Mouse (Mus musculus): ENCODE measurements around the gene Mia. TPM values are rescaled to one million over a fixed set of nuclear protein-coding genes. Genes with fewer than 3 reads are reported as not detected.

Mia gene
- polyA plus RNA-seq, 1 experiment from 2014 or later, result 2.1 TPM

DNA sequence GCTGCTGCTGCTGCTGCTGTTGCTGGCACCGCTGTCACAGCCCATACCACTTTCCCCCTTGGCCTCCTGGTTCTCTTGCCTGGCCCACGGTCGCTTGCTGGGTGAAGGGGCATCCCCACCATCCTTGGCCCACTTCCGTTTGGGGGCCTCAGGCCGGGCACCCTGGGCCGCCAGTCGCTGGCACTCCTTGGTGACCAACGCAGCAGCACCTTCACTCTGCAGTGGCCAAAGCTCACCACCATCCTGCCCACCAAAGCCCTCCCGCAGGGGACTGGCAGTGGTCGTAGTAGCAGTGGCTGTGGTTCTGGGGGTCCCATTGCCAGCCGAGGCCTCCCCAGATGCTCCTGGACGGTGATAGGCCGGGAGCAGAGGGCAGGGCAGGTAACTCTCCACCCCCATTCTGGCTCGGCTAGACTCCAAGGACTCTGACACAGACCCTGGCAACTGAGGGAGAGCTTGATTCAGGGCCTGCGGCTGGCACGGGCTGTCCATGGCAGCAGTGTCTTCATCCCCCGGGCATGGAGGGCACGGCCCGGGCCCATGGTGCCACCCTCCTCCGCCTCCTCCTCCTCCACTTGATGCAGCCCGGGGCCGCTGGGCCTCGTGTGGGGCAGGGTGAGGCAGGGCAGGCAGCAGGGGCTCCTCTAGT is 15.8 kb downstream of the Mia start:
- Histone ChIP-seq H3K27ac (replicated peaks) (peak overlapping the region; percentile 98), H3K9me3 (replicated peaks) (no peaks in the 10 kb centered on the region), H3K4me3 (peak overlapping the region; percentile 86), H3K36me3 (peaks cover 55% of the 10 kb centered on the region), H3K4me1 (peaks cover 64% of the 10 kb centered on the region), H3K27me3 (ENCODE audit: low read depth, poor library complexity, severe bottlenecking) (no peaks in the 10 kb centered on the region)
- DNase-seq (ENCODE audit: low spot score), result no peak
- WGBS, result 83% methylated on average over 23 of the region's 23 CpGs

DNA sequence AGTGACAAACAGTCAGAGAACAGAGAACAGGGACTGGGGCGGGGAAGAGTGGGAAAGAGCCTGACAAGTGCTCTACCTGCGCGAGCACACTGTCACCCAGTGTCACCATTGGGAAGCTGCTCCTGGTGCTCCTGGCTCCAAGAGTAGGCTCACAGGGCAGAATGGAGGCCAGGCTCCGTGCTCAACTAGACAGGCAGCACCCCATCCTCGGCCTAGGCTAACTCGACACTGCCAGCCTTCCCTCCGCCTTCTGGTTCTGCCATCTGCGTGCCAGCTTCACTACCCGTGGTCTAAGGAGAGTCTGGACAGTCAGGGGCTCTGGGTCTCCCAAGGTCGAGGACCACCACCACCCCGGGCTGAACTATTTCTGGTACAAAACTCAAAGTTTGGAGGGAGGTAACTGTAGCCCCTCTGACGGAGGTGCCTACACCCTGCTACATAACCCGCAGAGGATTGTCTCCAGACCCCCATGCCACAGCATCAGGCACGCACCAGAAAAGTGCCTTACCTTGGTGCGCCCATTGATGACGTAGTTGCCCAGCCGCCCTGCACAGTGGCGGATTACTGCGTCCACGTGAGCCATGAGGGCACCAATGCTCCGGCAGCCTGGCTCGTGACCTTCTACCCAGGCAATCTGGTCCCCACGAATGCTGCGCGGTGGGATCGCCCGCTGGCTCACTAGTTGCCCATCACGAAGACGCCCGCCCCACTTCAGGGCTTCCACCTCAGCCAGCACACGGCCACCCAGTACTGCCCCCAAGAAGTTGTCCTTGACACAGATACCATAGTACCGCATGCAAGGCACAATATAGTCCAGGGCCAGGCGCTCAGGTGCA is 16.6 kb downstream of the Mia start:
- Histone ChIP-seq H3K4me3 (peak overlapping the region; percentile 86), H3K4me1 (peaks cover 67% of the 10 kb centered on the region), H3K9me3 (replicated peaks) (no peaks in the 10 kb centered on the region), H3K27ac (replicated peaks) (no peak overlapping the region), H3K27me3 (ENCODE audit: low read depth, poor library complexity, severe bottlenecking) (no peaks in the 10 kb centered on the region), H3K36me3 (peaks cover 58% of the 10 kb centered on the region)
- 80% methylated on average over 33 of the region's 33 CpGs for WGBS
- DNase-seq (ENCODE audit: low spot score), result no peak

DNA sequence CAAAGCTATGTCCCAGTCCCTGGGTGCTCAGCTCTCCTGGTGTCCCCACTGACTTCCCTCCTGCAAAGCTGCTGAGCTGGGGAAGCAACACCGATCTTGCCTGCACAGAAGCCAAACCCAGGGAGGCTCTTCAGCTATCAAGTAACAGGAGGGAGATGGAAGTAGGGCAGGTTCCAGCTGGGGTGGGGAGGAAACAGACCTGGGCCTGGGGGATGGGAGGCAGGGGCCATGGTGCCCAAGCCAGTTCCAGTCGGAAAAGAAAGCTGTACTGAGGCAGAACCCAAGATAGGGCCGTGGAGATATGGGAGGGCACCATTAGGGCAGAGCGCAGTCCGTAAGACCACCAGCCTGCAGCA is 17.5 kb downstream of the Mia start:
- Histone ChIP-seq H3K4me3 (peak overlapping the region; percentile 86; the same call in 1 of the 2 replicates), H3K36me3 (peaks cover 63% of the 10 kb centered on the region), H3K9me3 (replicated peaks) (no peaks in the 10 kb centered on the region), H3K4me1 (peaks cover 67% of the 10 kb centered on the region), H3K27ac (replicated peaks) (0 out of 2 replicates have a peak overlapping the region, but pooled peaks have one; percentile 10), H3K27me3 (ENCODE audit: low read depth, poor library complexity, severe bottlenecking) (no peaks in the 10 kb centered on the region)
- 89% methylated on average over 5 of the region's 5 CpGs for WGBS
- DNase-seq (ENCODE audit: low spot score), result no peak

GRCm38 (mm10) chr7:27162780-27163449 is 18.0 kb downstream of the Mia start:
- Histone ChIP-seq H3K9me3 (replicated peaks) (no peaks in the 10 kb centered on the region), H3K4me3 (peak overlapping the region; percentile 86; the same call in 1 of the 2 replicates), H3K27me3 (ENCODE audit: low read depth, poor library complexity, severe bottlenecking) (no peaks in the 10 kb centered on the region), H3K36me3 (peaks cover 68% of the 10 kb centered on the region), H3K27ac (replicated peaks) (0 out of 2 replicates have a peak overlapping the region, but pooled peaks have one; percentile 10), H3K4me1 (peaks cover 67% of the 10 kb centered on the region)
- WGBS, result 86% methylated on average over 5 of the region's 5 CpGs
- DNase-seq (ENCODE audit: low spot score), result no peak

DNA sequence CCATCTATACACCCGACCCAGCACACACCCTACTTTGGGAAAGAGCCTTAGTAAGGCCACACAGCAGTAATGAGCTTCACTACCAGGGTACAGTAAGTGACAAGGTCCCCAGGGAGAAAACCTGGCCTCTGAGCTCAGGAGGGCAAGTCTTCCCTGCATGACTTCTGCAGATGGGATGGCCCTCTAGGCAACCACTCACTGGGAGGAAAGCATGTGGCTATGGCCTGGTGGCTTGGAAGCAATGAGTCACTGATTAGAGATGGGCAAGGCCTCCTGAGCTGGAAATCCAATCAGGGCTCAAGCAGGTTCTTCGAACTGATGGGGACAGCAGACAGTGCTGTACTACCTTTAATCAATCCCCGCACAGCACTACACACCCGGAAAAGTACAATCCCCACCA is 19.2 kb downstream of the Mia start:
- Histone ChIP-seq H3K36me3 (peaks cover 78% of the 10 kb centered on the region), H3K4me1 (peaks cover 59% of the 10 kb centered on the region)
- WGBS, result 89% methylated on average over 4 of the region's 4 CpGs

DNA sequence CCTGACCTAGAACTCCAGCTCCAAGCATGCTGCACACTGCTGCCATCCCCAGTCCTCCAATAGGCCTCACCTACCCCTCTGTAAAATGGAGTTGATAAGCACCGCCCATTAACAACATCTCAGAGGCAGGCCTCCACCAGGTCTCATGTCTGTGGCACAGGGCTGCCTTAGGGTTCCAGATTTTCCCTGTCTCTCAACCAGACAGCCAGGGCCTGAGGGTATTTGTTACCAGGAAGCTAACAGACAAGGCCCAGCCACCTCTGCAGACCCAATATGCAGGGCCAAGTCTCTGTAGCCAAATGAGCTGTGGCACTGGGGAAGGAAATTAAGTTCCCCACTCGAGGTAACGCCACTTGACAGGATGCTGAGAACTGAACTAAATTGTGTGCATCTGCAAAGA is 20.0 kb downstream of the Mia start:
- Histone ChIP-seq H3K27ac (replicated peaks) (0 out of 2 replicates have a peak overlapping the region, but pooled peaks have one; percentile 17), H3K4me3 (no peak overlapping the region), H3K4me1 (peaks cover 59% of the 10 kb centered on the region), H3K36me3 (peaks cover 78% of the 10 kb centered on the region), H3K9me3 (replicated peaks) (no peaks in the 10 kb centered on the region), H3K27me3 (ENCODE audit: low read depth, poor library complexity, severe bottlenecking) (no peaks in the 10 kb centered on the region)
- 87% methylated on average over 3 of the region's 3 CpGs for WGBS
- DNase-seq (ENCODE audit: low spot score), result no peak

More for the DNA sequence above, 19.2 kb downstream of the Mia start:
- Histone ChIP-seq H3K27me3 (ENCODE audit: low read depth, poor library complexity, severe bottlenecking) (no peaks in the 10 kb centered on the region), H3K4me3 (no peak overlapping the region), H3K27ac (replicated peaks) (no peak overlapping the region), H3K9me3 (replicated peaks) (no peaks in the 10 kb centered on the region)
- no peak for DNase-seq (ENCODE audit: low spot score)

DNA sequence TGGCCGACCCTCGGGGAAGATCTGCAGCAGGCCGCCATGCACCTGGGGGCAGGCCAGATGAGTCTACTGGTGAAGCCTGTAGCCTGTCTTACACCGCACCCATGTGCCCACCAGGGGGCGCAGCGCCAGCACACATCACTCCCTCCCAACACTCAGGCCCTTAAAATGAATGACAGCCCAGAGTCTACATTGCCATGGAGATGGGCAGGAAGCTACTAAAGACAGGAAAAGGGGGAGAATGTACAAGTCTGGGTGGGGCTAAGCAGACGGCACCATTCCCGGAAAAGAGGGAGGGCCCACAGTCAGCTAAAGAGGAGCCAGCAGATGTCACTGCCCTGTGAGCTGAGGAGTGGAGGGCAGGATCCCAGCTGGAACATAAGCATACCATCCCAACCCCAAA is 21.1 kb downstream of the Mia start:
- 23% methylated on average over 8 of the region's 8 CpGs for WGBS
- DNase-seq (ENCODE audit: low spot score), result peak; percentile 82
- H3K27ac ChIP-seq (replicated peaks), result 0 out of 2 replicates have a peak overlapping the region, but pooled peaks have one; percentile 17
- peaks cover 71% of the 10 kb centered on the region for H3K36me3 ChIP-seq
- H3K4me1 ChIP-seq, result peaks cover 49% of the 10 kb centered on the region
- H3K9me3 ChIP-seq (replicated peaks), result no peaks in the 10 kb centered on the region
- no peaks in the 10 kb centered on the region for H3K27me3 ChIP-seq (ENCODE audit: low read depth, poor library complexity, severe bottlenecking)
- H3K4me3 ChIP-seq, result peak overlapping the region; percentile 2; the same call in 1 of the 2 replicates

GRCm38 (mm10) chr7:27159256-27159655 is 21.7 kb downstream of the Mia start:
- no peak overlapping the region for H3K4me3 ChIP-seq
- H3K36me3 ChIP-seq, result peaks cover 65% of the 10 kb centered on the region
- H3K27ac ChIP-seq (replicated peaks), result no peak overlapping the region
- DNase-seq (ENCODE audit: low spot score), result no peak
- H3K4me1 ChIP-seq, result peaks cover 43% of the 10 kb centered on the region
- H3K9me3 ChIP-seq (replicated peaks), result no peaks in the 10 kb centered on the region
- WGBS, result 93% methylated on average over 6 of the region's 6 CpGs
- no peaks in the 10 kb centered on the region for H3K27me3 ChIP-seq (ENCODE audit: low read depth, poor library complexity, severe bottlenecking)

- no peak overlapping the region for H3K27ac ChIP-seq (replicated peaks)
- no peaks in the 10 kb centered on the region for H3K27me3 ChIP-seq (ENCODE audit: low read depth, poor library complexity, severe bottlenecking)
- H3K36me3 ChIP-seq, result peaks cover 55% of the 10 kb centered on the region
- H3K9me3 ChIP-seq (replicated peaks), result no peaks in the 10 kb centered on the region
- no peak for DNase-seq (ENCODE audit: low spot score)
- 94% methylated on average over 9 of the region's 9 CpGs for WGBS
- H3K4me3 ChIP-seq, result no peak overlapping the region
- H3K4me1 ChIP-seq, result peaks cover 32% of the 10 kb centered on the region
Measured at GRCm38 (mm10) chr7:27158171-27158570, 22.8 kb downstream of the Mia start.

DNA sequence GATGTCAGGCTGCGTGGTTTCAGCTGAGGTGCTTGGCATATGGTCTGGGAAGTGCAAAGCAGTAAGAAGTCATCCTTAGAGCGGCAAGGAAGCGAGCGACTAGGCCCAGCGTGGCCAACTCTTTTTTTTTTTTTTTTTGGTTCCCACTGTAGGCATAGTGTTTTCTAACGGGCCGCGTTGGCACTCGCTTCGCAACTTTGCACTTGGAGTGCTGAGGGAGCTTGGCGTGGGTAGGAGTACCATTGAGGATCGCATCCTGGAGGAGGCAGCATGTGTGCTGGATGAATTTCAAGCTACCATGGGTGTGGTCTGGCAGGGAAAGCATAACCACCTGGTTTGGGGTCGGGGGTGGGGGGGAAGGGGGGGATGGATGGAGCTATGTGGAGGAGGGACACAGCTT is 25.0 kb downstream of the Mia start:
- 84% methylated on average over 13 of the region's 13 CpGs for WGBS
- DNase-seq (ENCODE audit: low spot score), result no peak
- Histone ChIP-seq H3K36me3 (peaks cover 34% of the 10 kb centered on the region), H3K4me1 (peaks cover 12% of the 10 kb centered on the region), H3K9me3 (replicated peaks) (no peaks in the 10 kb centered on the region), H3K27ac (replicated peaks) (no peak overlapping the region), H3K4me3 (no peak overlapping the region), H3K27me3 (ENCODE audit: low read depth, poor library complexity, severe bottlenecking) (no peaks in the 10 kb centered on the region)

- H3K4me1 ChIP-seq, result no peaks in the 10 kb centered on the region
- WGBS, result 85% methylated on average over 10 of the region's 10 CpGs
- H3K4me3 ChIP-seq, result no peak within 1 kb of the TSS
- H3K27me3 ChIP-seq (ENCODE audit: low read depth, poor library complexity, severe bottlenecking), result no peaks in the 10 kb centered on the region
- no peaks in the 10 kb centered on the region for H3K9me3 ChIP-seq (replicated peaks)
- peaks cover 13% of the 10 kb centered on the region for H3K36me3 ChIP-seq
- DNase-seq (ENCODE audit: low spot score), result no peak
- H3K27ac ChIP-seq (replicated peaks), result no peak within 1 kb of the TSS
Measured at GRCm38 (mm10) chr7:27153205-27153764, 27.7 kb downstream of the Mia start, which contains the start of gene Cyp2t4. Cyp2t4 (plus strand) TSS chr7:27153714.

- no peaks in the 10 kb centered on the region for H3K4me1 ChIP-seq
- no peaks in the 10 kb centered on the region for H3K27me3 ChIP-seq (ENCODE audit: low read depth, poor library complexity, severe bottlenecking)
- DNase-seq (ENCODE audit: low spot score), result no peak
- no peak overlapping the region for H3K4me3 ChIP-seq
- no peaks in the 10 kb centered on the region for H3K36me3 ChIP-seq
- no peak overlapping the region for H3K27ac ChIP-seq (replicated peaks)
- peaks cover 8% of the 10 kb centered on the region; the same call in 1 of the 2 replicates for H3K9me3 ChIP-seq (replicated peaks)
- 73% methylated on average over 8 of the region's 8 CpGs for WGBS
Measured at GRCm38 (mm10) chr7:27136410-27136996, 44.5 kb downstream of the Mia start.

Measured in midbrain, embryonic 10.5 days (tissue).